Mouse (Mus musculus) liver, embryonic 14.5 days (tissue): ENCODE measurements at regions not wholly inside any gene's neighbourhood (a gene's known extent, or its start where the extent isn't known, plus 50 kb on each side); places are given as distances from the start of the nearest gene placed in this dataset.
"Not testable (repeated sequence)": the region's sequence is repeated elsewhere in the genome, so short reads cannot be mapped to it uniquely, and the experiment has no call there.

Source experiments
- ATAC-seq: fragments of 200-750 bp; cut with Nextera tagmentation; 2 replicates; pipeline ENCODE4 v1.8.0; 2017; ENCODE audit warnings: moderate number of reproducible peaks, mild to moderate bottlenecking, moderate library complexity; ENCODE audit not compliant: insufficient read depth
- DNase-seq, 3 experiments: peaks; one replicate each; pipeline ENCODE4 v3.0.0-alpha.2; 2012 to 2013; ENCODE audit warnings: low read depth in 3 of 3, low spot score in 3 of 3
- H3K27ac ChIP-seq: fragments of 300-500 bp; sonication (generic); 2 replicates; pipeline ENCODE4 v1.5.1; 2014; ENCODE audit warnings: moderate library complexity, mild to moderate bottlenecking, control low read depth, inconsistent platforms
- H3K27me3 ChIP-seq: fragments of 300-500 bp; sonication (generic); 2 replicates; pipeline ENCODE4 v1.6.1; 2014; ENCODE audit warnings: mild to moderate bottlenecking, low read length, moderate library complexity; ENCODE audit not compliant: control insufficient read depth, insufficient read depth
- H3K36me3 ChIP-seq: fragments of 300-500 bp; sonication (generic); replicated peaks from 2 replicates; pipeline ENCODE4 v1.6.1; 2014; ENCODE audit warnings: low read depth; ENCODE audit not compliant: control insufficient read depth, insufficient read depth
- H3K4me1 ChIP-seq, 2 experiments: fragments of 200-500 bp in 1 of 2; fragments of 300-500 bp in 1 of 2; sonication (generic) in 1 of 2; replicated peaks; 2 replicates each; pipeline ENCODE4 v1.6.1; 2012 to 2014; ENCODE audit warnings: antibody characterized with exemption in 1 of 2, inconsistent platforms in 1 of 2, low read length in 1 of 2; ENCODE audit not compliant: control insufficient read depth in 2 of 2, insufficient read depth in 2 of 2
- H3K4me2 ChIP-seq: fragments of 300-500 bp; sonication (generic); 2 replicates; pipeline ENCODE4 v1.6.1; 2014; ENCODE audit warnings: low read depth, mild to moderate bottlenecking, control low read depth, moderate library complexity
- H3K4me3 ChIP-seq, 2 experiments: fragments of 200-500 bp in 1 of 2; fragments of 300-500 bp in 1 of 2; sonication (generic) in 1 of 2; 2 replicates each; pipeline ENCODE4 v1.5.1; 2012 to 2014; ENCODE audit warnings: low read depth in 2 of 2, low read length in 2 of 2, mild to moderate bottlenecking in 2 of 2, control low read depth in 1 of 2, inconsistent platforms in 1 of 2, moderate library complexity in 1 of 2; ENCODE audit not compliant: insufficient read depth in 1 of 2
- H3K9ac ChIP-seq: fragments of 300-500 bp; sonication (generic); replicated peaks from 2 replicates; pipeline ENCODE4 v1.6.1; 2014; ENCODE audit warnings: mild to moderate bottlenecking, control low read depth, moderate library complexity
- H3K9me3 ChIP-seq: fragments of 300-500 bp; sonication (generic); 2 replicates; pipeline ENCODE4 v1.6.1; 2016; ENCODE audit warnings: low read length, mixed read lengths; ENCODE audit not compliant: control insufficient read depth
- CTCF ChIP-seq: IDR thresholded peaks from 2 replicates; pipeline ENCODE4 v1.5.1; 2016; ENCODE audit warnings: antibody characterized with exemption, low read depth, control low read depth
- EP300 ChIP-seq: IDR thresholded peaks from 2 replicates; pipeline ENCODE4 v1.6.1; 2016; ENCODE audit warnings: antibody characterized with exemption, low read depth
- WGBS: fragments of 180-500 bp; shearing (Covaris S2); extraction: QIAGEN DNeasy Blood & Tissue Kit; methylation state at CpG from one replicate; pipeline ENCODE4 v1.1.7; 2014; ENCODE audit not compliant: insufficient replicate concordance; 5-methylcytosine and 5-hydroxymethylcytosine counted together

DNA sequence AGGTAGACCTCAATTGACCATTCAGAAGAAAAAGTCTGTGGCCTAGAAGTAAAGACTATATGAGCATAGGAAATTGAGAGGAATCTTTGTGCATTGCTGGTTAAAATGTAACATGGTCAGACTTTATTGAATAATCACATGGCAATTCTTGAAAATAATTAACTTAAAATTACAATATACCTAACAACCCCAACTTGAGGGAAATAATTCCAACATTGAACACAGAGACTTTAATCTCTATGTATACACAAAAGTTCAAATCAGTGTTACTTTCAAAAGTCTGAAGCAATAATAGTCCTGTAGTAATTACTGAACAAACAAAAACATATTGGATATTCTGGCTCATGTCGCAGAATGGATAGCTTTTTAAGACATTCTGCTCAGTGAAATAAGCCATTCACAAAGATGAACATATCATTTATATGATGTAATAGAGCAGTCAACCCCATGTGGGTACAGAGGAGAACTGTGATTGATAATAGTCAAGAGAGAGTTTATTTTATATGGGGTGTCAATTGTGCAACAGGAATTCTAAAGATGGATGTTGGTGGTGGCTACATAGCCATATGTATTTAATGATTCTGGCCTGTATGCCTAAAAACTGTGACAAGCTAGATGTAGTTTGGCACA lies 270.7 kb upstream of the Zic4 start:
- Histone ChIP-seq H3K27ac (no peak overlapping the region), H3K4me2 (no peak overlapping the region), H3K9ac (no peak overlapping the region), H3K4me3 (no peak overlapping the region), H3K9me3 (no peaks in the 10 kb centered on the region), H3K27me3 (no peaks in the 10 kb centered on the region), H3K36me3 (no peaks in the 10 kb centered on the region), H3K4me1 (no peaks in the 10 kb centered on the region)
- TF ChIP-seq EP300 (no peak), CTCF (no peak)
- DNase-seq (no peak), ATAC-seq (no peak)
- 59% methylated on average over 1 of the region's 1 CpGs for WGBS

DNA sequence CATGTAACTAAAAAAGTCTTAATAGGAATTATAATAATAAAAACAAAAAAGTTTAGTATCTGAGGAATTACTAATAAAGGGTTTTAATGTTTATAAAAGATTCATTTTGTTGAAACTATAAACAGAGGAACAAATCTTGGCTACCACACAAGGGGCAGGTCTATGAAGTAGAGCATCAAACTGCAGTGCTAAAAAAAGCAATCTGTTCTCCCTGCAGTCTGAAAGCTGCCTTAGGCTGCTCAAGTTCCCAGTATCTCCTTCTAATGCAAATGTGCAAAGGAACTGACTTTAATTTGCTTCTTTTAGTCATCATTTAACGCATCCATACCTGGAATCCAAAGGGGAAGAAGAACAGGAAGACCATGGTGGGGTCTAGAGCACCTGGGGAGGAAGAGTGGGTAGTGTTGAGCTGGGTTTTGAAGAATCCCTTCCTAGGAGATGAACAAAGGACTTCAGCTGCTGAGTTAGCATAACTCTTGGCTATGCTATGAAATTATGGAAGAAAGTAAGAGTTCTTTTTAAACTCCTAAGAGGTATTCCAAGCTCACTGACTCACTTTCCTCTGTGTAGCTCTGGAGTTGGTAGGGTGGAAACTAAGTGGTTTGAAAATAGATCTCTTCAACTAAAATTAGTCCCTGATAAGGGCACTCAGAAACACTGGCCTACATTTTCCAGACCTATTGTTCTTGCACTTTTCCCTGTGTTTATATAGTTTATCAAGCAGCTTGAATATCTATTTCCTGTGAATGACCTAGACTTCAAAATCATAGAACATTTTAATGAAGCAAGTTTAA lies 260.4 kb upstream of the Zic4 start:
- ATAC-seq, result no peak
- Histone ChIP-seq H3K27ac (no peak overlapping the region), H3K9me3 (no peaks in the 10 kb centered on the region), H3K27me3 (no peaks in the 10 kb centered on the region), H3K4me3 (no peak overlapping the region), H3K9ac (no peak overlapping the region), H3K36me3 (no peaks in the 10 kb centered on the region), H3K4me1 (no peaks in the 10 kb centered on the region), H3K4me2 (no peak overlapping the region)
- 32% methylated on average over 1 of the region's 1 CpGs for WGBS
- DNase-seq, result no peak
- TF ChIP-seq CTCF, result no peak
- no peak for TF ChIP-seq EP300

DNA sequence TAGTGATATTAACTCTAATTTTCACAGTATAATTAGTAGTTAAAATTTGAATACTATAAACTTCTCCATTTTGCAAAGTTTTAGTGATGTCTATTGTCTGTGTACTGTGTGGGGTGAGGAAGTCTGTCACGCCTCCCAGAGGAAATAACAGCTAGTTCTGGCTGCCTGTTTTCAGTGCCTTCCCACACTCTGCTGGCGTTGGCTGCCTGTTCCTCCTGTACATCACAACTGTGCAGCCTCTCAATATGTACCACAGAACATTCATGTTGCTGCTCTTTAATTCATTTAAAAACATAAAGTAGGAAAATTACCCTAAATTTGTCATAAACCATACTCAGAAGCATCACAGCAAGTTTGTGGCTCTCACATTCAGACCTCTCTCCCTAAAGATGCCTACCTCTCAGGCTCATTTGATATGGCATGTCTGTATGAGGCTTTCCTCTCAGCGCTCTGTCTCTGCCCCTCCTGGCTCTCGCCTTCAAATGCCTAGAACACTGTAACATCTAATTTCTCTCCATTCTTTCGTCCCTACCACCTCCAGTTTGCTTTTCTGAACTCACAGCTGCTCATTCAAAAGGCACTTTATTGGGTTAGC lies 239.7 kb upstream of the Zic4 start:
- no peak overlapping the region for H3K27ac ChIP-seq
- H3K4me1 ChIP-seq, result no peaks in the 10 kb centered on the region
- no peaks in the 10 kb centered on the region for H3K9me3 ChIP-seq
- H3K4me2 ChIP-seq, result no peak overlapping the region
- no peak overlapping the region for H3K4me3 ChIP-seq
- ATAC-seq, result no peak
- no peak overlapping the region for H3K9ac ChIP-seq
- no peaks in the 10 kb centered on the region for H3K36me3 ChIP-seq
- DNase-seq, result no peak
- TF ChIP-seq EP300, result no peak
- no peak for TF ChIP-seq CTCF
- 40% methylated on average over 5 of the region's 5 CpGs for WGBS
- no peaks in the 10 kb centered on the region for H3K27me3 ChIP-seq

DNA sequence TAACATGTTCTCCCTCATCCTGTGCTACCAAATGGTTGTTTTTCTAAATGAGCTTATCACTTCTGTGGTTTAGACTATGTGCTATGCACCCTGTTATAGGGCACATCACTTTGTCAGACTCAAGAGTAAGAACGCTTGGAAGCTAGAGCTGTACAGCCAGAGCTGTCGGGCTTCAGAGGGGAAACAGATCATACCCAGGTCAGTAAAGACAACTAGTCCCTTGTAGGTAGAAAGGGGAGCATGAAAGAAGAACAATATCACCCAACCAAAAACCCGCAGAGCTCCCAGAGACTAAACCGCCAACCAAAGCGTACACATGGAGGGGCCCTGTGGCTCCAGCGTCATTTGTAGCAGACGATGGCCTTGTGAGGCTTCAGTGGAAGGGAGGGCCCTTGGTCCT lies 239.0 kb upstream of the Zic4 start:
- DNase-seq (no peak), ATAC-seq (no peak)
- Histone ChIP-seq H3K4me3 (no peak overlapping the region), H3K4me2 (no peak overlapping the region), H3K9me3 (no peaks in the 10 kb centered on the region), H3K9ac (no peak overlapping the region), H3K4me1 (no peaks in the 10 kb centered on the region), H3K27me3 (no peaks in the 10 kb centered on the region), H3K27ac (no peak overlapping the region), H3K36me3 (no peaks in the 10 kb centered on the region)
- 68% methylated on average over 7 of the region's 7 CpGs for WGBS
- no peak for TF ChIP-seq CTCF
- no peak for TF ChIP-seq EP300

DNA sequence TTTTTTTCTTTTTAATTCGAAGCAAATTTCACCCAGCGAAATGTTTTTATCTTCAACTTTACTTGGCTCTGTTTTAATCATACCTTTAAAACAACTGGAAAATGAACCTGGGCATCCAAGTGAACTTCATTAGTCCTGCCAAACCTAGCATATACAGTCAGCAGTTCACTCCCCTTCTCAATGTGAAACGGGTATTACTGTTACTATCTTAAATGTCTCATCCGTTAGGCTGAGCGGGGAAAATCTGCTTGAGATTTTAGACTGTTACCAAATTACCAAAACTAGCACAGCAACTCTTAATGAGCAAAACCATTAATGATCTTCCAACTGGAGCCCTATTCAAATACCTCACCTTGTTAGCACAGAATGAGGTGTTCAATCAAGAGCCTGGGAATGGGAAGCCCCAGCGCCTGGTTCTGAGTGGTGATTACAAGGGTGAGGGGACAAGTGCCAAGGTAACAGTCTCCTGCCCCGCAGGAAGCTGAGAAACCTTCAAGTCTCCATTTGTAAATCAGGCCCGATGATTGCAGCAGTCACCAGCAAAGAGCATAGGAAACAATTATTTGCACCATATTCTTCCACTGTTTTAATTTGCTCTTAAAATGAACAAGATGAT lies 235.5 kb upstream of the Zic4 start:
- Histone ChIP-seq H3K27ac (no peak overlapping the region), H3K4me3 (no peak overlapping the region), H3K9ac (no peak overlapping the region), H3K4me2 (no peak overlapping the region), H3K27me3 (no peaks in the 10 kb centered on the region), H3K4me1 (no peaks in the 10 kb centered on the region), H3K9me3 (no peaks in the 10 kb centered on the region), H3K36me3 (no peaks in the 10 kb centered on the region)
- WGBS, result 45% methylated on average over 8 of the region's 8 CpGs
- TF ChIP-seq EP300 (no peak), CTCF (no peak)
- ATAC-seq (no peak), DNase-seq (no peak)

DNA sequence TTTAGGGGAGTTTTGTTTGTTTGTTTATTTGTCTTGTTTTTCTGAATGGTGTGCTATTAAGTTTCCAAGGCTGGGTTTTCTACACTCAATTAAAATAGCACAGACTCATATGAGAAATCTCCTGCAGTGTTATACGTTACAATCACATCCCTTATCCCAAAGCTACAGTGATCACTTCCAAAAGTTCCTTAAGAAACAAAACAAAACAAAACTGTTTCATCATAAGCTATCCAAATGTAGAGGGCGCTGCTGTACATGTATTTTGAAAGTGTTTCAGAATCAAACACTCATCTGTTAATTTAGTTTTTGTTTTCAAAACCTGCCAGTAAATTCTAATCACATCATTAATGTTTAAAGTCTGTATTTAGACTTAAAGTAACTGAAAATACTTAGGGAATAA lies 233.7 kb upstream of the Zic4 start:
- DNase-seq, H3K9ac ChIP-seq: not testable (repeated sequence)

More for the DNA sequence above, 233.7 kb upstream of the Zic4 start:
- ATAC-seq, H3K27me3 ChIP-seq, H3K4me3 ChIP-seq, H3K4me2 ChIP-seq, H3K36me3 ChIP-seq, H3K9me3 ChIP-seq, H3K4me1 ChIP-seq, H3K27ac ChIP-seq: not testable (repeated sequence)
- WGBS, result 18% methylated on average over 2 of the region's 2 CpGs
